Mouse (Mus musculus) spleen, adult 2 months (tissue): ENCODE data around the gene 9130008F23Rik.

Experiments used
- CTCF ChIP-seq: fragments of 200-500 bp; IDR thresholded peaks from 2 replicates; pipeline ENCODE4 v1.5.1; 2011; ENCODE audit warnings: mild to moderate bottlenecking, inconsistent platforms; ENCODE audit not compliant: insufficient read depth, insufficient read length, insufficient replicate concordance; ENCODE audit errors: extremely low read depth
- POLR2A ChIP-seq: fragments of 200-500 bp; IDR thresholded peaks from 2 replicates; pipeline ENCODE4 v1.6.1; 2011; ENCODE audit warnings: low read depth, low read length, inconsistent platforms

- no peak for TF ChIP-seq CTCF
- TF ChIP-seq POLR2A, result no peak
These were observed 33.9 kb upstream of the 9130008F23Rik start, which contains the start of gene Glyatl3 for GRCm38 (mm10) chr17:40914250-40914649.
